ENCODE assay signal across 28 mouse cellular contexts in the genomic region with DNA sequence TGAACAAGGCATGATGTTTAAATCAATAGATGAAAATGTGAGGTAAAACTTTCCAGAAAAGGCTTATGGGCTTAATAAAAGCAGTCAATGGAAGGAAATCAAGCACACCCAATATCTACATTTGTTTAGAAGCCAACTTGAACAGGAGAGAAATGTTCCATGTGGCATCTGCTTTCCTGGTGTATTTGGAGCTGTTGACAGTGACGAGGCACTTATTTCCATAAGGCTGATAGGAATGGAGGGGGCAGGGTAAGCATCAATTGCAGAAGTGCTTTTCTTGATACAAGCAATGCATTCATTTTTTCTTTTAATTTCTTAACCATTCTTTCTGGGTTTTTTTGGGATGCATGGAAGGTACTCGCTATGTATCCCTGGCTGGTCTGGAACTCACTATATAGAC.
"Had no signal": no experiment of that assay in that cellular context is flagged by ENCODE, and none has a peak within 500 bp of the region (broad histone marks: within the 10 kb centered on the region; RNA-seq: fewer than 3 reads in every experiment).

No protein-coding gene starts in this region.

- H3K27ac ChIP-seq: gastrocnemius, adult 2 months; heart, embryonic 10.5 days; hindbrain, embryonic 10.5 days; hindbrain, embryonic 12.5 days; hindbrain, embryonic 14.5 days; intestine, embryonic 15.5 days; limb, embryonic 10.5 days; limb, embryonic 12.5 days; liver, embryonic 13.5 days; liver, embryonic 15.5 days had no signal

- DNase-seq: gastrocnemius, adult 2 months; gastrocnemius, postnatal 10 days; gastrocnemius, postnatal 25 days; heart, adult 18-20 months; heart, postnatal 10 days; heart, postnatal 4 days; kidney, adult 18-20 months; kidney, adult 8-10 months; kidney, postnatal 10 days; kidney, postnatal 25 days; kidney, postnatal 4 days; layer of hippocampus, adult 9-11 months; layer of hippocampus, postnatal 36 days; liver; liver, embryonic 13.5 days had no signal

- H3K4me3 ChIP-seq: gastrocnemius, adult 2 months; heart, embryonic 10.5 days; heart, embryonic 12.5 days; hindbrain, embryonic 10.5 days; hindbrain, embryonic 12.5 days; intestine, embryonic 15.5 days; limb, embryonic 10.5 days; limb, embryonic 12.5 days; liver, embryonic 13.5 days; liver, embryonic 15.5 days had no signal

- H3K9me3 ChIP-seq: heart, embryonic 10.5 days; heart, embryonic 12.5 days; hindbrain, embryonic 10.5 days; hindbrain, embryonic 12.5 days; intestine, embryonic 15.5 days; limb, embryonic 10.5 days; limb, embryonic 12.5 days; liver, embryonic 13.5 days; liver, embryonic 15.5 days had no signal

- ATAC-seq: hindbrain, embryonic 16.5 days; inflammation-experienced regulatory T-cells, adult 6 months; intestine, embryonic 15.5 days; intestine, postnatal 0 days had no signal

- H3K4me1 ChIP-seq: heart, embryonic 10.5 days; hindbrain, embryonic 10.5 days; hindbrain, embryonic 12.5 days; intestine, embryonic 15.5 days; limb, embryonic 10.5 days; limb, embryonic 12.5 days; liver, embryonic 15.5 days had no signal

- H3K27me3 ChIP-seq: heart, embryonic 12.5 days; intestine, embryonic 15.5 days; liver, embryonic 13.5 days; liver, embryonic 15.5 days had no signal

- H3K9ac ChIP-seq: heart, embryonic 12.5 days; hindbrain, embryonic 12.5 days; hindbrain, embryonic 14.5 days; intestine, embryonic 15.5 days; limb, embryonic 12.5 days; liver, embryonic 13.5 days; liver, embryonic 15.5 days had no signal

- H3K4me2 ChIP-seq: heart, embryonic 12.5 days; hindbrain, embryonic 12.5 days; hindbrain, embryonic 14.5 days; intestine, embryonic 15.5 days; limb, embryonic 12.5 days; liver, embryonic 11.5 days; liver, embryonic 13.5 days; liver, embryonic 15.5 days had no signal

- H3K36me3 ChIP-seq: heart, embryonic 10.5 days; heart, embryonic 12.5 days; hindbrain, embryonic 10.5 days; hindbrain, embryonic 12.5 days; intestine, embryonic 15.5 days; limb, embryonic 10.5 days; limb, embryonic 12.5 days; liver, embryonic 13.5 days; liver, embryonic 15.5 days had no signal
